Mouse (Mus musculus) heart, embryonic 13.5 days (tissue): ENCODE data around the gene Dmgdh. TPM values are rescaled to one million over a fixed set of nuclear protein-coding genes. Genes with fewer than 3 reads are reported as not detected.

Experiments used
- ATAC-seq: fragments of 200-750 bp; cut with Nextera tagmentation; 2 replicates; pipeline ENCODE4 v1.8.0; 2017; ENCODE audit warnings: moderate TSS enrichment; ENCODE audit not compliant: insufficient number of reproducible peaks, low FRiP score, low TSS enrichment; ENCODE audit errors: extremely low read depth
- H3K27ac ChIP-seq: fragments of 300-500 bp; sonication (generic); replicated peaks from 2 replicates; pipeline ENCODE4 v1.5.1; 2015; ENCODE audit warnings: moderate library complexity, mild to moderate bottlenecking, inconsistent platforms
- H3K27me3 ChIP-seq: fragments of 300-500 bp; sonication (generic); replicated peaks from 2 replicates; pipeline ENCODE4 v1.6.1; 2015; ENCODE audit warnings: mild to moderate bottlenecking, inconsistent platforms
- H3K36me3 ChIP-seq: fragments of 300-500 bp; sonication (generic); 2 replicates; pipeline ENCODE4 v1.6.1; 2015; ENCODE audit warnings: mild to moderate bottlenecking, inconsistent platforms
- H3K4me1 ChIP-seq: fragments of 300-500 bp; sonication (generic); 2 replicates; pipeline ENCODE4 v1.6.1; 2015; ENCODE audit warnings: inconsistent platforms
- H3K4me2 ChIP-seq: fragments of 300-500 bp; sonication (generic); 2 replicates; pipeline ENCODE4 v1.6.1; 2015; ENCODE audit warnings: inconsistent platforms, mild to moderate bottlenecking, moderate library complexity
- H3K4me3 ChIP-seq: fragments of 300-500 bp; sonication (generic); 2 replicates; pipeline ENCODE4 v1.5.1; 2015; ENCODE audit warnings: moderate library complexity, mild to moderate bottlenecking, inconsistent platforms
- H3K9ac ChIP-seq: fragments of 300-500 bp; sonication (generic); 2 replicates; pipeline ENCODE4 v1.6.1; 2015; ENCODE audit warnings: inconsistent platforms, mild to moderate bottlenecking, moderate library complexity
- H3K9me3 ChIP-seq: fragments of 300-500 bp; sonication (generic); 2 replicates; pipeline ENCODE4 v1.6.1; 2016; ENCODE audit warnings: inconsistent platforms
- WGBS: fragments of 180-500 bp; shearing (Covaris S2); methylation state at CpG from one replicate; pipeline ENCODE4 v1.1.7; 2015; ENCODE audit warnings: mixed read lengths; 5-methylcytosine and 5-hydroxymethylcytosine counted together
- polyA plus RNA-seq: library from polyadenylated mRNA; unstranded; fragments of >200 nt; fragmentation: Nextera tagmentation; extraction: Ambion mirVana; gene quantifications from 2 replicates; pipeline ENCODE4 v1.2.1, GENCODE M21; 2015

The Dmgdh gene
- polyA plus RNA-seq, 1 experiment from 2014 or later, result 0.08 TPM

DNA sequence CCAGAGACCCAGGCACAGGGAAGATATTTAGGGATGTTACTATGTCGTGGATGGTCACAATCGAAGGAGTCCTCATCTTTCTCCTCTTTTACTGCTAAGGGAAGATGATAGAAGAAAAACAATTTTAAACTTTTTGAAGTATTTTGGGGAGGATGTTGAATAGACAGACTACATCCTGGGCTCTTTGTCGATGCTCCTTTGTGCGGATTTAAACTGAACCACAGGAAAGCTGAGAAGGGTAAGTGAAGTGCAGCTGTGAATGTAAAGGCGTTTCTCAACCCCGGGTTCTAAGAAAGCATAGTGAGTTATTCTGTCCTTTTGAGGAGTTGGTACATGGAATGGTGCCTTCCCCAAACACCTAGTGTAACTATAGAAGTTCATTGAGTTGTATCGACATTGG is 82.4 kb downstream of the Dmgdh start:
- no peak overlapping the region for H3K4me2 ChIP-seq
- WGBS, result 84% methylated on average over 7 of the region's 7 CpGs
- H3K27ac ChIP-seq, result no peak overlapping the region
- no peak overlapping the region for H3K4me3 ChIP-seq
- H3K4me1 ChIP-seq, result 0 out of 2 replicates have a peak, but pooled peaks cover 3% of the 10 kb centered on the region
- H3K9me3 ChIP-seq, result no peaks in the 10 kb centered on the region
- H3K27me3 ChIP-seq, result no peaks in the 10 kb centered on the region
- no peaks in the 10 kb centered on the region for H3K36me3 ChIP-seq
- no peak for ATAC-seq
- no peak overlapping the region for H3K9ac ChIP-seq

- 44% methylated on average over 6 of the region's 6 CpGs for WGBS
- H3K36me3 ChIP-seq, result no peaks in the 10 kb centered on the region
- no peaks in the 10 kb centered on the region for H3K27me3 ChIP-seq
- no peak overlapping the region for H3K27ac ChIP-seq
- H3K9me3 ChIP-seq, result no peaks in the 10 kb centered on the region
- 0 out of 2 replicates have a peak, but pooled peaks cover 3% of the 10 kb centered on the region for H3K4me1 ChIP-seq
- H3K9ac ChIP-seq, result no peak overlapping the region
- H3K4me2 ChIP-seq, result no peak overlapping the region
- ATAC-seq, result no peak
- no peak overlapping the region for H3K4me3 ChIP-seq
These were observed 83.3 kb downstream of the Dmgdh start for GRCm38 (mm10) chr13:93757514-93757913.

GRCm38 (mm10) chr13:93758149-93758898 is 84.1 kb downstream of the Dmgdh start:
- ATAC-seq, result no peak
- Histone ChIP-seq H3K9me3 (no peaks in the 10 kb centered on the region), H3K4me3 (no peak overlapping the region), H3K4me1 (0 out of 2 replicates have a peak, but pooled peaks cover 3% of the 10 kb centered on the region), H3K9ac (no peak overlapping the region), H3K27ac (no peak overlapping the region), H3K36me3 (no peaks in the 10 kb centered on the region), H3K4me2 (no peak overlapping the region), H3K27me3 (no peaks in the 10 kb centered on the region)
- WGBS, result 62% methylated on average over 14 of the region's 14 CpGs

DNA sequence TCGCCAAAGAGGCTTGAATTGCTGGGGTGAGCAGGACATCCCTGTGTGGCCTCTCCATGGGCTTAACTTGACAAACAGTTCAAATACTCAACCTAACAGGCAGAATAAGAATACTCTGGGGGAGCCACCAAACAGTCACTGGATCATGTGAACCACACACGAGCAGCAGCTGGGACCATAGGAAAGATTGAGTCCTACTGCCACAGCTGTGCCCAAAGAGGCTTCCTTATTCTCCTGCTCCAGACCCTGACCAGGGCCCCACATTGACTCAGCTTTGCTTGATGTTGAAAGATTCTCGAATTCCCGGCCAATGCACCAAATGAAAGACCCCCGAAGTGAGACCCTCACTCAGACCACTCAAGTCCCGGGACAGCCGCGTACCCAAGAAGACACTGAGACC is 87.6 kb downstream of the Dmgdh start:
- no peak overlapping the region for H3K4me3 ChIP-seq
- no peak overlapping the region for H3K4me2 ChIP-seq
- ATAC-seq, result no peak
- no peak overlapping the region for H3K27ac ChIP-seq
- no peaks in the 10 kb centered on the region for H3K4me1 ChIP-seq
- no peak overlapping the region for H3K9ac ChIP-seq
- no peaks in the 10 kb centered on the region for H3K36me3 ChIP-seq
- H3K9me3 ChIP-seq, result no peaks in the 10 kb centered on the region
- no peaks in the 10 kb centered on the region for H3K27me3 ChIP-seq
- 85% methylated on average over 8 of the region's 8 CpGs for WGBS

DNA sequence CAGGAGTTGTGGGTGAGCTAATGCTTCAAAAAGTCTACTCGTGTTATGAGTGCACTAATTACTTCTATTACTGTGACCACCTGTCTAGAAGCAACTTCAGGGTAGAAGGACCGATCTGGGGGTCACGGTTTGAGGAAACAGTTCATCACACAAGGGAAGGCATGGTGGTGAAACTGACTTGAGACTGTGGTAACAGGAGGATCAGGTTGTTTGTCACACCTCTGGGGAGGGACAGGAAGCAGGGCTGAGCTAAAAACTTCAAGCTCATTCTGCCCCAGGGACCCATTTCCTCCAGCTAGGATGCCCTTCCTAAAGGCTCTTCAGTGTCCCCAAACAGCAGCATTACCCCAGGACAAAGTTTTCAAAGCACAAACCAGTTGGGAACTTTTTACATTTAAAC is 88.6 kb downstream of the Dmgdh start:
- H3K4me2 ChIP-seq, result no peak overlapping the region
- no peak overlapping the region for H3K4me3 ChIP-seq
- WGBS, result 66% methylated on average over 3 of the region's 3 CpGs
- no peak for ATAC-seq
- H3K27ac ChIP-seq, result no peak overlapping the region
- H3K4me1 ChIP-seq, result no peaks in the 10 kb centered on the region
- H3K9ac ChIP-seq, result no peak overlapping the region
- H3K9me3 ChIP-seq, result no peaks in the 10 kb centered on the region
- no peaks in the 10 kb centered on the region for H3K27me3 ChIP-seq
- no peaks in the 10 kb centered on the region for H3K36me3 ChIP-seq

DNA sequence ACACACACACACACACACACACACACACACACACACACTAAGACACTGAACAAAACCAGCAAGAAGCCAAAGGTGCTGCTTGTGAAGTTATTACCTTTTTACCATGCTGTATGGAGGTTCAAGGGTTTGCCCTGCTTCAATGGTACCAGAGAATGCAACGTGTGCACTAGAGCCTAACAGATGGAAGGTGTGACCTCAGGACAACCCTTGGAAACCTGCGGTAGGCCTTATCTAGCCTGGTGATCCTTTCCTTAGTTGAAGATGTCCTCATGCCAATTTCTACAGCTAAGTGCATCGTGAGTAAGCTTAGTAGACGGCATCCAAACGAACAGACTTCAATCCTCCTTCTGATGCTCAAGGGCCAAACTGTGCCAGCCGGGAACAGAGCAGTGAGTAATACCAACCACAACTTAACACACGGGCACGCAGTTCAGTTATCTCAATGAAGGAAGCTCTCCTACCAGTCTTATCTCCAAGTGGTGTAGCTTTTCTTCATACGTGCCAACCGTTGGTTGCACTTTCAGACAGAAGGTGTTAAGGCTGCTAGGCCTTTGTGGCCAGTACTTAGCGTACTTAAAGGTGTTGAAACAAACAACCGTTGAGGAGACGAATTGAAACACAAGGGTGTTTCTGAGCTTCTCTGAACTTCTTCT is 90.2 kb downstream of the Dmgdh start:
- WGBS, result 67% methylated on average over 13 of the region's 13 CpGs
- Histone ChIP-seq H3K4me1 (no peaks in the 10 kb centered on the region), H3K4me3 (no peak overlapping the region), H3K36me3 (no peaks in the 10 kb centered on the region), H3K9ac (no peak overlapping the region), H3K27ac (no peak overlapping the region), H3K27me3 (no peaks in the 10 kb centered on the region; the same call in 1 of the 2 replicates), H3K9me3 (no peaks in the 10 kb centered on the region), H3K4me2 (no peak overlapping the region)
- ATAC-seq, result no peak

DNA sequence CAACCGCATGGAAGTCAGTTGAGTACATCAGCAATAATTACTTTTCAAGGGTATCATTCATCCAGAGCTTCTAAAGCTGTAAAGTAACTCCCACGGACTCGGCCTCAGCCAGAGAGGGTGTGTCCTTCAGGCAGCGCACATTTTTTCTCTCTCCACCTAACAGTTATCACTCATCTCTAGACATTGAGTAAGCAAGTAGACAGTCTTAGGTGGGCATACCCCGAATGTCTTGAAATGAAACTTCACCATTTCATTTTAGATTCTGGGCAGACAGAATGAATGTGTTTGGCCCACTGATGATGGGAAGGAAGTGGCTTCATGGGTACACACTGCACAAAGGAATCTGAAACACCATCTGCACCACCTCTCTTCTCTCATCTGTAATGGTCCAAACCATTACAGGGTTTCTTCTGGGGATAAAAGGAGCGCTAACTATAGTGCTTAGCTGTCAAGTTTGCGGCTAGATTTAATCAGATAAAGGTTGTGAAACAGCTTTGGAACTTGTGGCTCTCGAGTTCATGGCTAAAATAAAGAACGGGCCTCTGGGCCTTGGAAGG is 96.9 kb downstream of the Dmgdh start:
- peak overlapping the region; percentile 69 for H3K4me3 ChIP-seq
- H3K27me3 ChIP-seq, result peaks cover 4% of the 10 kb centered on the region; the same call in 1 of the 2 replicates
- WGBS, result 34% methylated on average over 9 of the region's 9 CpGs
- peaks cover 17% of the 10 kb centered on the region for H3K4me1 ChIP-seq
- no peaks in the 10 kb centered on the region for H3K9me3 ChIP-seq
- H3K4me2 ChIP-seq, result peak overlapping the region; percentile 97
- no peaks in the 10 kb centered on the region for H3K36me3 ChIP-seq
- H3K9ac ChIP-seq, result peak overlapping the region; percentile 85
- H3K27ac ChIP-seq, result peak overlapping the region; percentile 80
- no peak for ATAC-seq

GRCm38 (mm10) chr13:93771588-93772278 is 97.5 kb downstream of the Dmgdh start, which contains the start of gene Arsb:
Gene Arsb (plus strand): TSS chr13:93771630.
- Histone ChIP-seq H3K4me2 (peak within 1 kb of the TSS; percentile 97), H3K27ac (peak within 1 kb of the TSS; percentile 80), H3K9ac (peak within 1 kb of the TSS; percentile 85), H3K4me3 (peak within 1 kb of the TSS; percentile 69), H3K9me3 (no peaks in the 10 kb centered on the region), H3K4me1 (peaks cover 17% of the 10 kb centered on the region), H3K27me3 (peaks cover 4% of the 10 kb centered on the region; the same call in 1 of the 2 replicates), H3K36me3 (no peaks in the 10 kb centered on the region)
- peak; percentile 81 for ATAC-seq
- under 1% methylated on average over 66 of the region's 66 CpGs for whole genome bisulfite sequencing

- Histone ChIP-seq H3K9me3 (no peaks in the 10 kb centered on the region), H3K9ac (peak overlapping the region; percentile 85), H3K27me3 (peaks cover 4% of the 10 kb centered on the region; the same call in 1 of the 2 replicates), H3K27ac (peak overlapping the region; percentile 80), H3K4me2 (peak overlapping the region; percentile 97), H3K4me1 (peaks cover 17% of the 10 kb centered on the region), H3K4me3 (peak overlapping the region; percentile 69), H3K36me3 (no peaks in the 10 kb centered on the region)
- 21% methylated on average over 8 of the region's 8 CpGs for WGBS
- ATAC-seq, result no peak
These were observed 98.0 kb downstream of the Dmgdh start for GRCm38 (mm10) chr13:93772279-93772636.

GRCm38 (mm10) chr13:93772861-93773260 is 98.6 kb downstream of the Dmgdh start:
- 48% methylated on average over 7 of the region's 7 CpGs for WGBS
- H3K9ac ChIP-seq, result peak overlapping the region; percentile 85

GRCm38 (mm10) chr13:93773704-93774315 is 99.6 kb downstream of the Dmgdh start:
- Histone ChIP-seq H3K9ac (no peak overlapping the region), H3K4me1 (peaks cover 17% of the 10 kb centered on the region), H3K27me3 (peaks cover 4% of the 10 kb centered on the region; the same call in 1 of the 2 replicates), H3K4me3 (no peak overlapping the region), H3K4me2 (no peak overlapping the region), H3K9me3 (no peaks in the 10 kb centered on the region), H3K36me3 (no peaks in the 10 kb centered on the region), H3K27ac (no peak overlapping the region)
- ATAC-seq, result no peak
- WGBS, result 67% methylated on average over 7 of the region's 7 CpGs

More at GRCm38 (mm10) chr13:93772861-93773260, 98.6 kb downstream of the Dmgdh start:
- Histone ChIP-seq H3K4me3 (peak overlapping the region; percentile 69), H3K27me3 (peaks cover 4% of the 10 kb centered on the region; the same call in 1 of the 2 replicates), H3K4me2 (peak overlapping the region; percentile 97), H3K27ac (no peak overlapping the region), H3K36me3 (no peaks in the 10 kb centered on the region), H3K9me3 (no peaks in the 10 kb centered on the region), H3K4me1 (peaks cover 17% of the 10 kb centered on the region)
- no peak for ATAC-seq
